Mouse (Mus musculus): ENCODE measurements around the gene Manba.

Manba gene

GRCm38 (mm10) chr3:135531762-135532161 lies 46.4 kb downstream of the Manba start:
- DNase-seq, result no peak

GRCm38 (mm10) chr3:135534103-135534502 lies 48.7 kb downstream of the Manba start:
- no peak for DNase-seq

DNA sequence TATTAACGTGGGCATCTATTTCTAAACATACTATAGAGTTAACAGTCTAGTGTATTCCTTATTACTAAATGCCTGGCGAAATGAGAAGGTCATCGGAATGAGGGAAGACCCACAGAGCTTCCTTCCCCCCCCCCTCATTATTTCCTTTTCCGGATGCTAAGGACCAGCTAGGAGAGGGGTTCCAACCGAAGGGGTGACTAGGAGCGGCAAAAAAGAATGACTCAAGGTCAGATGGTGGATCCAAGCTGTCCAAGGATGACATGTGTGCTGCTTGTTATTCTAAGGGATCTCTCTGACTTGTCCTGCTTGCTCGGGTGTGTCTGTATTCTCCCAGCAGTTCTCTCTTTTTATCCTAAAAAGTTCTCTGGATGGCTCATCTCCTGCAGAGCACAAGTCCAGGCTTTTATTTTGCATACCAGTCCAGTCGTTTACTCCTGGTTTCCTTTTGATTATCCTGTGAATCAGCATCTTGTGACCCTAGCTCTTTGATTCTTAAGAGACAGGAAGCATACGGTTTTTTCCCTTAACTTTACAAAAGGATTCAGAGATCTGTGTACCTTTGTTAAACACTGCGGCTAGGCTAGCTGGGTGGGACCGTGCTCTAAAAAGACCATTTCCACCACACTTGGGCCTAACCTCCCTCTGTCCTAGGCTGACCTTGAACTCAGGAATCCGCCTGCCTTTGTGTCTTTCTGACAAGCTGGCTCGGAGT lies 61.0 kb downstream of the Manba start:
- no peak for DNase-seq

DNA sequence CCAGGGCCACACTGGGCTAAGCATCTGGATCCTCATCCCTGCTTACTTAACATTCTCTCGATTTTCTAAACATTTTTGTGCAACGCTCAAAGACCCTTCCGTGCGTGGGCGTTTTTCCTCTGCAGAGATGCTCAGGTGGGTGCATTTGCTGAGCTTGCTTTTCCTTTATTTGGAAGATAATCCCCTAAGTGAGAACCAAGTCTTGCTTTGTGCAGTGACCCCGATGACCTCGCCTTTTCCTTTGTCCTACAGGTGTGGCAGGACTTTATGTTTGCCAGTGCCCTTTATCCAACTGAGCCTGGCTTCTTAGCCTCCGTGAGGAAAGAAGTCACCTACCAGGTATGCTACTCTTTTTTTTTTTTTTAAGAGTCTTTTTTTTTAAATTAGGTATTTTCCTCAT lies 61.9 kb downstream of the Manba start:
- DNase-seq, result no peak

GRCm38 (mm10) chr3:135552874-135553273 lies 67.5 kb downstream of the Manba start:
- DNase-seq, result no peak

- DNase-seq, result no peak
Measured at GRCm38 (mm10) chr3:135555192-135555591, 69.8 kb downstream of the Manba start.

GRCm38 (mm10) chr3:135556052-135556587 lies 70.7 kb downstream of the Manba start:
- DNase-seq, result no peak

- no peak for DNase-seq
Measured at GRCm38 (mm10) chr3:135556851-135557662, 71.6 kb downstream of the Manba start.

- DNase-seq, result no peak
Measured at GRCm38 (mm10) chr3:135562036-135562435, 76.6 kb downstream of the Manba start.

GRCm38 (mm10) chr3:135563163-135563689 lies 77.8 kb downstream of the Manba start:
- DNase-seq, result no peak

DNA sequence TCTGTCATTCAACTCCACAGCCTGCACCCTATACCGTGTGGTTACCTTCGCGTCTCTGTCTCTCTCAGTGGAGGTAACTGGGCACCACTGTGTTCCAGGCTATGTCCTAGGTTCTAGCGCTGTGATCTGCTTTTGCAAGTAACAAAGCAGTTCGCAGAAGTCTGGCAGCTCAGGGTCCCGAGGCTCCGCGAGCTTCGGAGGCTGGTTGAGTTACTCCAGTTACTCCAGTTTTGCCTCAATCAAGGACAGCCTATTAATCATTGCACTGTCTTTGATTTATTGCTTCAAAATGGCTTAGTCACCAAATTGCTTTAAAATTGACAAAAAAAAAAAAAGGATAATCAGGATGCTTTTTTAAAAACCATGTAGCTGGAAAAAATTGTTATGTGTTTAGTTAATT lies 79.3 kb downstream of the Manba start:
- no peak for DNase-seq

DNA sequence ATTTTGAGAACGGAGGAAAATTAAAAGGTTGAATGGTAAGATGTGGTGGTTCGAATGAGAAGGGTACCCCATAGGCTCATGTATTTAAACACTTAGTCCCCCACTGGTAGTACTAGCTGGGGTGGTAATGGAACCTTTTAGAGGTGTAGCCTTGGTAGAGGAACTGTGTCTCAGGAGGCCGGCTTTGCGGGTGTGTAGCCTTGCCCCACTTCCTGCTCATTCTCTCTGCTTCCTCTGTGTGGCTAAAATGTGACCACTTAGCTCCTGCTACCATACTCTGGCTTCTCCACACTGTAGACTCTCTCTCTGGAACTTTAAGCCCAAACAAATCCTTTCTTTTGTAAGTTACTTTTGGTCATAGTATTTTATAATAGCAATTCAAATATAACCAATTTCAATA lies 79.9 kb downstream of the Manba start:
- no peak for DNase-seq

DNA sequence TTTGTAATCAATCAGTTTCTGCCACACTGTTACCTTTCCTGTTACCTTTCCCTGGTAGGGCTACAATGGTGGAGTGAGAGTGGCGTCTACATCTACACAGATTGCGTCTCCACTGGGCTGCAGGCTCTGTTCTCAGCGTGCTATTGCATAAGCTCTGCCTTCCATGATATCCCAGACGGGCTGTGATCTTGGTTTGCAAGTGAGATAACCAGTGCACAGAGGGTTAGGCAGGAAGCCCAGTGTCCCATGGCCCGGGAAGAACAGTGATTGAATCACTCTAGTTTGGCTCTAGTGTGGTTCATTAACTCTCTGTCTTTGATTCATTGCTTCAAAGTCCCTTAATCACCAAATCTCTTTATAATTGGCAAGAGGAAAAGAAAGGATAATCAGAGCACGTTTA lies 82.5 kb downstream of the Manba start:
- no peak for DNase-seq

GRCm38 (mm10) chr3:135568633-135569032 lies 83.2 kb downstream of the Manba start:
- DNase-seq, result no peak

GRCm38 (mm10) chr3:135571540-135571939 lies 86.1 kb downstream of the Manba start:
- DNase-seq, result peak; percentile 31 to 47

DNA sequence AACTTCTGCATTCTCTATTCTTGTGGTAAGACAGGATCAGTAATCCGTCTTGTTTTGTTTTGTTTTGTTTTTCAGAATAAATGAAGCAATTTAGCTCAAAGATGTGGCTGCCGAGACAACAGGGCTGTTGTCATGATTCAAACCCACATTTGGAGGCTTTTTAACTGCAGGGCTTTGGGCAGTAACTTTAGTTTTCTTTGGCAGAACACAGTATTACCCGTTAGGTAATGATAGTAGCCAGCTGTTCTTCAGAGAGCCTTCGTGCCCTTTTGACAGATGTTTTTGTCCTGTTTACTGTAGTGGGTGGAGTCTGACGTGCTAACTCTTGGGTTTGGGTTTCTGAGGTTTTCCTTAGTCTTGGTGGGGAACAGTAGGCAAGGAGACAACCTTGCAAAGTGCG lies 87.6 kb downstream of the Manba start:
- DNase-seq, result no peak

DNA sequence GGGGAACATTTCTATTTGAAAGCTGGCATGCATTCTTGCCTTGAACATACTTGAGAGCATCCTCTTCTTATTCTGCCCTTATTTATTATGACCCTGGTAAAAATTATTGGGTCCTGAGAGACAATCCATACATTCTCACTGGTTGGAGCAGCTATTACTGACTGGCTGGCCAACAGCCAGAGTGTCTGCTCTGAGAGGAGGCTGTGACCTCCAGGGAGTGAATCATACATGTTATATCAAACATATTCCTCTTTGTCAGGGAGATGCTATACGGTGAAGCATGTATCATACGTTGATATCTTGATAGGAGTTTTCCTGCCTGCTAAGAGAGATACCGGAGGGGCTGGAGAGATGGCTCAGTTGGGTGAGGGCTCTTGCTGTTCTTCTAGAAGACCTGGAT lies 89.7 kb downstream of the Manba start:
- no peak for DNase-seq

GRCm38 (mm10) chr3:135578588-135579140 lies 93.3 kb downstream of the Manba start:
- DNase-seq, result no peak

GRCm38 (mm10) chr3:135579179-135579578 lies 93.8 kb downstream of the Manba start:
- DNase-seq, result peak in 1 of 2 experiments; percentile 38

DNA sequence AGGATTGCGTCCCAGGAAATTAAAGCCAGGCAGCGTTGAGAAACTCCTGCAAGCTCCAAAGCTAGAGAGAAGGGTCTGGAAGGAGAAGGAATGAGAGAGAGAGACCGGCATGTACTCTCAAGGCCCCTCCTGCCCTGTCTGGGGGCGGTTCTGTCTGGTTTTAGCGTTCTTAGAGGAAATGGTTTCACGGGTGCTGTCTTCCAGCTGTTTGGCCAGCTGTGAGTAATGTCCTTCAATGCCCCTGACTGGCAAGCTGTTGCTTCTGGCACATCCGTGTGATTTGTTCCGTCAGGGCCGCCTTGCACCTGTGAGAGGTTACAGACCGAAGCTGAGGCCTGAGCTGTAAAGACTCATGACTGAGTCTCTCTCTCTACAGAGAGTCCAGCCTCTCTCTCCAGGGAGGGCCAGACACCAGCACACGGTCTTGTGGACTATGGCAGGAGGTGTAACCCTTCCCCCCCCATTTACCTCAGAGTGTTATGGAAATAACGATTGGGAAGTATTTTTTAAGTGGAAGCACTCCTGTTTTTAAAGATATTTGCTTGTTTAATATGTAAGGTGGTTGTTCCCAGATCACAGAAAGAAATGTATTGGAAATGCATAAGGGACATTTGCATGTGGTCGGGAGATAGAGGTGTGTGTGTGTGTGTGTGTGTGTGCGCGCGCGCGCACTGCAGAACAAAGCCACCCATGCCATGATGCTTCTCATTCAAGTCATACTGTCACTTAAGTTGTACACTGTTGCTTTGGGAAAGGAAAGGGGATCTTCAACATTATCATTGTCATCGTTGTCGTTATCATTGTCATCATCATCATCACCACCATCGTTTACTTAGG lies 95.2 kb downstream of the Manba start:
- DNase-seq, result peak; percentile 34 to 49

GRCm38 (mm10) chr3:135581606-135582117 lies 96.3 kb downstream of the Manba start:
- DNase-seq, result peak; percentile 43 to 60

GRCm38 (mm10) chr3:135582246-135582645 lies 96.8 kb downstream of the Manba start:
- DNase-seq, result no peak

Measured in kidney, postnatal 4 days (tissue).